Mouse (Mus musculus): ENCODE results near the gene Usmg5. TPM values are rescaled to one million over a fixed set of nuclear protein-coding genes. Genes with fewer than 3 reads are reported as not detected.
A peak's percentile ranks its signal among the peaks of the same experiment; 100 is the strongest.
"Not testable (repeated sequence)": the region's sequence is repeated elsewhere in the genome, so short reads cannot be mapped to it uniquely, and the experiment has no call there.

Gene Usmg5
- 1,000 to 10,000 TPM; 1,205 to 1,223 TPM for total RNA-seq (2021)
- long read RNA-seq, experiment 1, transcript Usmg5-201 (4 exons, 362 nt) = major isoform, 3,125 of 3,246 reads
- long read RNA-seq, experiment 1, partial matches to known transcripts = 31 of 3,246 reads
- long read RNA-seq, experiment 1, other reads (novel, unspliced or antisense) = 87 of 3,246 reads
- long read RNA-seq, experiment 2, transcript Usmg5-201 (4 exons, 362 nt) = major isoform, 1,716 of 1,799 reads
- long read RNA-seq, experiment 2, partial matches to known transcripts = 23 of 1,799 reads
- long read RNA-seq, experiment 2, other reads (novel, unspliced or antisense) = 58 of 1,799 reads

DNA sequence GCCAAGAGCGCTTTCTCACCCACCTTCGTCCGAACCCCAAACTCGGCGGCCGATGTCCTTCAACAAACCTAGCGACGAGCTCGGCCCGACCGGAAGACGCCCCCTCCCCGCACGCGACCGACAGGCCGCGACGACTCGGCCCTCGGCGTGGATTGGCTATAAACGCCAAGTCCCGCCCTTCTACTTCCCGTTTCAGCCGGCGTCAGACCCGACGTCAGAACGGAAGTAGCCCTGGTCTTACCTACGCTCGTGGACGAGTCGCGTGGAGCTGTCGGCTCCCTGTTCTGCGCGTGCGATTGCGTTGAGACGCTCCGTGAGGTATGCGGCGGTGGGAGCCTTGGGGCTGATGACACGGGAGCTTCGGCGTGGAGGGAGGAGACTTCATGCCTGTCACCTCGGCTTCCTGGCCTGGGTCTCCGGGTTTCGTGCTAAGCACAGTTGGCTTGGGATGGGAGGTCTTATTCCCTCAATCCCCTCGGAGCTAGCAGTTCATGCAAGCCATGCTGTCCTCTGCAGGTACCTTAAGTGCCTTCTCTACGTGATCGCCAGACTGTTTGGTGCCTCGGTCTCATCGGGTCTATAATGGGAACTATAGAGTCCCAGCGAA lies at the start of gene Usmg5, which contains the start of gene Pdcd11:
TSS of gene Usmg5 (minus strand) at position 98 of the 607 bp plus-strand sequence.
TSS of gene Pdcd11 (plus strand) at position 219 of the 607 bp plus-strand sequence.
- peak; percentile 95 for DNase-seq

DNA sequence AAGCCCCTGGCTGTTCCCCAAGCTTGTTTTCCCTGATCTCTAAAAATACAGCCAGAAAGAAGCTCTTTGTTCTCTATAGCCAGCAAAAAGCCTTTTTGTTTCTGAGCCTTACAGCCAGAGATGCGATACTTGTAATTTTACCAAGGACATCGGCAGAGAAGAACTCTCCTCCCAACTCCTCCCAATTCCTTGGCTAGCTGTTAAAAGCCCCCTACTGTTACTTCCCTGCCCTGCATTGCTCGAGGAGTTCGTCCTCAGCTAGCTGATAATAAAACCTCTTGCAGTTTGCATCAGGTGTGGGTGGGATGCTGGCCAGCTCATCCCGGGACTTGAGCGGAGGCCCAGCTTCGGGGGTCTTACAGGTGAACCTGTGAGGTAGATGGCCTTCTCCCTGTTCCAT lies 49.2 kb upstream of the Usmg5 start:
- not testable (repeated sequence) for DNase-seq

GRCm38 (mm10) chr19:47137771-47138421 lies 47.4 kb upstream of the Usmg5 start, which contains the start of gene Calhm2:
Gene Calhm2 (minus strand): TSS chr19:47138294.
- peak; percentile 64 for DNase-seq

GRCm38 (mm10) chr19:47137051-47137581 lies 46.7 kb upstream of the Usmg5 start:
- DNase-seq = peak; percentile 71

GRCm38 (mm10) chr19:47136170-47136569 lies 45.7 kb upstream of the Usmg5 start:
- no peak for DNase-seq

GRCm38 (mm10) chr19:47135568-47135967 lies 45.1 kb upstream of the Usmg5 start:
- DNase-seq = no peak

GRCm38 (mm10) chr19:47133161-47133560 lies 42.7 kb upstream of the Usmg5 start:
- DNase-seq = peak; percentile 29

GRCm38 (mm10) chr19:47130551-47131125 lies 40.2 kb upstream of the Usmg5 start:
- no peak for DNase-seq

DNA sequence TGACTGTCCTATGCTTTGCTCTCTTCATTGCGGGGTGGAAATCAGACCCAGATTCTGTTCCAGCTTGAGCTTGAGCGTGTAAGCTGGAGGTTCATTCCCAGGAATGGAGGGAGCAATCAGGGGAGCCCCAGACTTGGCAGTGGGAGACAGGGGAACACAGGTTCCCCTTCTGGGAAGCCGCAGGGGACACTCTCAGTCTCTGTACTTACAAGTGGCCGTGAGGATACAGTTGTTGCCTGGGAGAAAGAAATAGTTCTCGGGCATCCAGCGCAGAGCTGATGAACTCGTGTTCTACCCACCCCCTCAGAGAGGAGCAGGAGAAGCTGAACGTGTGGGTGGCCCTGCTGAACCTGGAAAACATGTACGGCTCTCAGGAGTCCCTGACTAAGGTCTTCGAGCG lies 38.4 kb upstream of the Usmg5 start:
- DNase-seq = no peak

GRCm38 (mm10) chr19:47128164-47128563 lies 37.7 kb upstream of the Usmg5 start:
- DNase-seq = no peak

DNA sequence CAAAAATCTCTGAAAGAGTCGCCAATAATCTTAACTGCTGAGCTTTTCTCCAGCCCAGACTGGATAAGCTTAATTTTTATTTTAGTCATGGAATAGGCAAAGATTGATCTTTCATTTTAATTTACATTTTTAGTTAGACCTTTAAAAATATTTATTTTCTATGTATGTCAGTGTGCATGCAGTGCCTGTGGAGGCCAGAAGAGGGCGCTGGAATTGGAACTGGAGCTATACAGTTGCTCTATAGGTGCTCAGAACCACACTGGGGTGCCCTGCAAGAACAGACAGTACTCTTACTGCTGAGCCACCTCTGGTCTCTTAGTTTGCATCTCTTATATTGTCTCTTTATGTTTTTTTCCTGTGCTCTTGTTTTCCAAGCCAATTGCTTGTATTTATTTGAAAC lies 32.4 kb upstream of the Usmg5 start:
- no peak for DNase-seq

DNA sequence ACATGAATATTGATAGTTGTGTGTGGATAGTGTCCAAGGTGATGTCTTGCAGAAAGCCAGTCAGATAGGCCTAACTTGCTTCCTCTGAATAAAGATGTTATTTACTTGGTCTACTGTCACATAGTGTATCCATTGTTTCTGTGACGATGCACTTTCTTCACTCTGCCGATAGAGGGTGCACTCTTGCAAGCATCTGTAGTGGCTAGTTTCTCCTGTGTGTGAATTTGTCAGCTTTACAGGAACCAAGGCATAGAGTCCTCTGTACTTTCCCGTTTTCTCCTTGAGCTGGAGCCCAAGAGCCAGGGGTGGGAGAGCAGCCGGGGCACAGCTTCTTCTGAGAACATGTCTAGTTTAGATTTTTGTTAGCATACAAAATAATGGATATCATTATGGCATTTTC lies 30.6 kb upstream of the Usmg5 start:
- no peak for DNase-seq

DNA sequence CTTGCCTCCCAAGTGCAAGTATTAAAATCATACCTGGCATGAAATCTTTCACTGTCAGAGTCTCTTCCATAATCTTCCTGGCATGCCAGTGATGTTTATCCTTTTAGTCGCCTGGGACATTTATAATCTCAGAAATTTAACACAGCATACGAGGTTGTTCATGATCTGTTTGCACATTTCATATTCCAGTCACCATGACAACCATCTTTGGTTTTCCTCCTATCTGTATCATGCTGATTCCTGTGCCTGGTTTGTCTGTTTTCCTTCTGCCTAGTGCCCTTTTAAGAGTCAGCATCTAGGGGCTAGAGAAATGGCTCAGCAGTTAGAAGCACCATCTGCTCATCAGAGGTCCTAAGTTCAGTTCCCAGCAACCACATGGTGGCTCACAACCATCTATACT lies 28.2 kb upstream of the Usmg5 start:
- no peak for DNase-seq

- DNase-seq = no peak
These were observed 14.3 kb upstream of the Usmg5 start for GRCm38 (mm10) chr19:47104641-47105271.

DNA sequence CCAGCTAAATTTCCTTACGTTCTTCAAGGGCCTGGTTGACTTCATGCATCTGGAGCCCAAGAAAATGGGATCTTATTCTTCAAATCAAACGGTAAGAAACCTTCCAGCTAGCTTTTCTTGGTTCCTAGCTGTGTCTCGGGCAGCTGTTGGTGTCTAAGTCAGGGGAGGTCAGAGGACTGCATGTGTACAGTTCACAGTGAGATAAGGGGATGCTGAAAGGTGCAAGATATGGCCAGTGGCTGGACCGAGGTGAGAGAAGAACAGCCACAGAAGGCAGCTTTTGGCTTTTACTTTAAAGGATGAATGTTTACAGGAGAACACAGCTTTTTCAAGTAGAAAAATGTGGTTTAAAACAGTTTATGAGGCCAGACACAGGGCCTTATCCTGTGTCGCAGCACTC lies 10.6 kb upstream of the Usmg5 start:
- no peak for DNase-seq

DNA sequence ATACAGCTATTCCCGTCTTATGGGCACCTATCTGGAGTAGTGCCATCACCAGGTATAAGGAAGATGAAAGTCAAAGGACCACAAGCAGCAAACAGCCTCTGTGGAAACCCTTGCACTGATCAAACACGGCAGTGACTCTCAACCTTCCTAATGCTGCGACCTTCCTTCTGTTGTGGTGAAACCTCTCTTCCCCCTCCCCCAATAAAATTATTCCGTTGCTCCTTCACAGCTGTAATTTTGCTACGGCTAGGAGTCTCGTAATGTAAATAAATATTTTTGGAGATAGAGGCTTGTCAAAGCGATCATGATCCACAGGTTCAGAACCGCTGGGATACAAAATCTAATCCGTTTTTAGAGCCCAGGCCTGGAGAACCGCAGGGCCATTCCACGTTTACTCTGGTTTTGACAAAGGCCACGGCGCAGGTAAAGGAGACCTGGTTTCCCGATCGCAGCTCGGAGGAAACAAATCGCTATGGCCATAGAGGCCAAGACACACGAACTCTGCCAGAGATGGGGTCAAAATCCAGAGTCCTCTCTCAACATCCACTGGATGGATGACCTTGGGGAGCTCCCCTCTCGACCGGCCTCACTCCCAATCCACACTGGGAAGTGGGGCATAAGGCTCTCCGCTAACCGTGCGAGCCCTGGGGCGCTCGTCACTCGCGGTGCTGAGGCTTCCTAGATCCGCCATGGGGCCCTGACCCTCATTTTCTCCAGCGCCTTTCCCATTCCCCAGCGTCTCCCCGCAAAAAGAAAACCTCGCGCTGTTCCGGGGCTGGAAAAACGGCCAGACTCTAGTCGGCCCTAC lies 525 bp downstream of the Usmg5 start:
- DNase-seq = no peak

DNA sequence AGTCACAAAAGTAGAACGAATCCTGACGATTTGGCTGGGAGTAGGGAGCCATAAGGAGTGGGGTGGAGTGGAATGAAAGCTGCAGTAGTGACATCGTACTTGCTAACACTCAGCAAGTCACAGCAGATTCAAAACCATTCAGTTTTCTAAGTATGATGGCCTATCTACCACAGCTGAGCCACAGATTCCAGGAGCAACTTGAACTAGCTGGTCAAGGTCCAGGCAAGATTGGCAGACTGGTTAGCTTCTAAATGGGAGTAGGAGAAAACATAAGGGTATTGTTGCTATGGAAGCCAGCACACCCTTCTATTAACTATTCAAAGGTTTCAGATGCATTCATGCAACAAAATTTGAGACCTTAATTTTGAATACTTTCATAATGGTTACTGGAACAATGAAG lies 2.2 kb downstream of the Usmg5 start:
- DNase-seq = no peak

DNA sequence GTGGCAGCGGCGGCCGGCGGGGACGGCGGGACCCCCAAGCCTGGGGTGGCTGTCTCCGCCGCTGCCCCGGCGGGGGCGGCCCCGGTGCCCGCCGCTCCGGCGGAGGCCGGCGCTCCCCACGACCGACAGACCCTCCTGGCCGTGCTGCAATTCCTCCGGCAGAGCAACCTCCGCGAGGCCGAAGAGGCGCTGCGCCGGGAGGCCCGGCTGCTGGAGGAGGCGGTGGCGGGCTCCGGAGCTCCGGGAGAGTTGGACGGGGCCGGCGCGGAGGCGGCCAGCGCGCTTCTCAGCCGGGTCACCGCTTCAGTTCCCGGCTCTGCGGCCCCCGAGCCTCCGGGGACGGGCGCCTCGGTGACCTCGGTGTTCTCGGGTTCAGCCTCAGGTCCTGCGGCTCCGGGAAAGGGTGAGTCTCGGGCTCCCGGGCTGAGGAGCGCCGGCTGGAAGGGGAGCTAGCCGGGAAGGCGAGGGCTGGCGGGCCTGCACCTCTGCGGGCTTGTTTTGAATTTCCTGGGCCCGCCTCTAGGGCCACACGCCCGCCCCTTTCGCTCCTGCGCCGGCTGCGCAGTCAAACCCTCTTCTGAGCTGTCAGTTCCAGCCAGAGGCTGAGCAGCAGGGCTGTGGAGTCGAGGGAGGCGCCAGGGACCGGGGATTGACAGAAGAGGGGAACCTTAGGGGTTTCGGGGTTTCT lies 22.4 kb downstream of the Usmg5 start:
- peak; percentile 85 for DNase-seq

DNA sequence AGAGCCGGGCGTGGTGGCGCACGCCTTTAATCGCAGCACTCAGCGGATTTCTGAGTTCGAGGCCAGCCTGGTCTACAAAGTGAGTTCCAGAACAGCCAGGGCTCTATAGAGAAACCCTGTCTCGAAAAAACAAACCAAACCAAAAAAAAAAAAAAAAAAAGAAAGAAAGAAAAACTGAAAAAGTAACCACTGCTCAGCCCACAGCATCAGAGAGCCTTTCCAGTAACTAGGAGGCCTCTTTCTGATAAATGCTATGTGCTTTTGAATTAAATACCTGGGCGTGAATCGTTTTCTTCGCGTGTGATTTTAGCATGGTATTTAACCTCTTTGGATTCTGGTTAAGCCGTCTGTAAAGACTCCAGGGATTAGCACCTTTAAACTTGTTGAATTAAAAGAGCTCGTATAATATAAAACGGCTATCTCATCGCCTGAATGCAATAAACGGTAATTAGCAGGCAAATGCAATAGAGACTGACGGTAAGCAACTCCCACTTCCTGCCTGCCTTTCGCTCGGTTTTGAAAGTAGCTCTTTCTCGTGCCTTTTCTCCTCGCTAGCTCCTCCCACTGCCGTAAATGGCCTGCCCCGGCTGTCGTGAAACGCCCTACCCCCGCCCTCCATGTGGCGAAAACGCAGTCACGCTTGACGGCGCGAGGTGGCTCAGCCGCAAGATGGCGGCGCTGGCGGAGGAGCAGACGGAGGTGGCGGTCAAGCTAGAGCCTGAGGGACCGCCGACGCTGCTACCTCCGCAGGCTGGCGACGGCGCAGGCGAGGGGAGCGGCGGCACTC lies 23.2 kb downstream of the Usmg5 start, which contains the start of gene Taf5:
TSS of gene Taf5 (plus strand) at position 651 of the 787 bp plus-strand sequence.
- peak; percentile 95 for DNase-seq

- no peak for DNase-seq
These were observed 24.6 kb downstream of the Usmg5 start for GRCm38 (mm10) chr19:47065860-47066259.

Measured in gastrocnemius, postnatal 25 days (tissue).